In genomic region chr5:139793338-139794089, GRCm38 (mm10) we compare ENCODE assay signal across 9 mouse cellular contexts. TPM values are rescaled to one million over a fixed set of nuclear protein-coding genes. Genes with fewer than 3 reads are reported as not detected.
A peak's percentile ranks its signal among the peaks of the same experiment; 100 is the strongest.
DNase-seq lines count a peak whose midpoint lies in the region; ATAC-seq and TF ChIP-seq lines count a peak whose summit lies in the region.
"Had no signal": no experiment of that assay in that cellular context is flagged by ENCODE, and none has a peak within 500 bp of the region (broad histone marks: within the 10 kb centered on the region; RNA-seq: fewer than 3 reads in every experiment).

No protein-coding gene starts in this region.

- no peak for TF ChIP-seq CTCF in bone marrow macrophage, adult 2 months (IDR thresholded peaks at IDR 0.05; ENCODE audit: low read depth, low read length)

- H3K4me3 ChIP-seq in midbrain, embryonic 10.5 days, result peak overlapping the region; percentile 93; the same call in 1 of the 2 replicates
- no peak overlapping the region for H3K4me3 ChIP-seq in midbrain, embryonic 16.5 days (ENCODE audit: low read depth, low read length)
- peak overlapping the region; percentile 93 for H3K4me3 ChIP-seq in bone marrow macrophage, adult 2 months (ENCODE audit: insufficient read depth, low read length)
- peak overlapping the region; percentile 100 for H3K4me3 ChIP-seq in liver, embryonic 13.5 days (replicated peaks)
- peak overlapping the region; percentile 83; the same call in 1 of the 2 replicates for H3K4me3 ChIP-seq in stomach, embryonic 14.5 days (ENCODE audit: low read depth, low read length)

- H3K9ac ChIP-seq in midbrain, embryonic 16.5 days (ENCODE audit: low read depth, low read length), result no peak overlapping the region
- H3K9ac ChIP-seq in liver, embryonic 13.5 days, result peak overlapping the region; percentile 100
- H3K9ac ChIP-seq in stomach, embryonic 14.5 days (replicated peaks; ENCODE audit: low read depth, low read length), result no peak overlapping the region

- intact Hi-C loops in heart, postnatal 36 days (cut with DNase I), result loop anchor here (10.0 kb wide), 1 partner anchor 389 kb away; the partner anchor contains the start of gene C130050O18Rik
- intact Hi-C loops in left cerebral cortex, postnatal 4 days (cut with DNase I), result no loop called here

- H3K4me2 ChIP-seq in midbrain, embryonic 16.5 days (ENCODE audit: low read length), result no peak overlapping the region
- H3K4me2 ChIP-seq in liver, embryonic 13.5 days, result peak overlapping the region; percentile 83
- peak overlapping the region; percentile 100 for H3K4me2 ChIP-seq in stomach, embryonic 14.5 days (replicated peaks; ENCODE audit: low read depth, low read length)

- no peak overlapping the region for H3K27ac ChIP-seq in midbrain, embryonic 10.5 days (replicated peaks)
- no peak overlapping the region for H3K27ac ChIP-seq in midbrain, embryonic 16.5 days (ENCODE audit: low read length)
- H3K27ac ChIP-seq in bone marrow macrophage, adult 2 months (ENCODE audit: insufficient read depth, low read depth, low read length), result peak overlapping the region; percentile 58
- H3K27ac ChIP-seq in liver, embryonic 13.5 days, result peak overlapping the region; percentile 99
- peak overlapping the region; percentile 67 for H3K27ac ChIP-seq in stomach, embryonic 14.5 days (ENCODE audit: low read length)

- TF ChIP-seq POLR2A in bone marrow macrophage, adult 2 months (IDR thresholded peaks at IDR 0.05; ENCODE audit: borderline replicate concordance, low read depth, low read length), result no peak

- H3K9me3 ChIP-seq in midbrain, embryonic 10.5 days (replicated peaks), result no peaks in the 10 kb centered on the region
- H3K9me3 ChIP-seq in midbrain, embryonic 16.5 days (replicated peaks; ENCODE audit: control insufficient read depth, low read length, poor library complexity, severe bottlenecking), result no peaks in the 10 kb centered on the region
- H3K9me3 ChIP-seq in liver, embryonic 13.5 days (replicated peaks), result no peaks in the 10 kb centered on the region
- no peaks in the 10 kb centered on the region for H3K9me3 ChIP-seq in stomach, embryonic 14.5 days (ENCODE audit: control insufficient read depth, low read depth, low read length)

- H3K36me3 ChIP-seq in midbrain, embryonic 10.5 days, result no peaks in the 10 kb centered on the region
- H3K36me3 ChIP-seq in midbrain, embryonic 16.5 days (ENCODE audit: control insufficient read depth, insufficient read depth, low read length), result no peaks in the 10 kb centered on the region
- H3K36me3 ChIP-seq in liver, embryonic 13.5 days, result peaks cover 49% of the 10 kb centered on the region
- H3K36me3 ChIP-seq in stomach, embryonic 14.5 days (ENCODE audit: control insufficient read depth, insufficient read depth, low read length), result no peaks in the 10 kb centered on the region

- H3K4me1 ChIP-seq in midbrain, embryonic 10.5 days, result peaks cover 75% of the 10 kb centered on the region
- peaks cover 32% of the 10 kb centered on the region for H3K4me1 ChIP-seq in midbrain, embryonic 16.5 days (ENCODE audit: control insufficient read depth, insufficient read depth, low read length)
- peaks cover 53% of the 10 kb centered on the region for H3K4me1 ChIP-seq in bone marrow macrophage, adult 2 months (ENCODE audit: control insufficient read depth, insufficient read depth, low read length)
- H3K4me1 ChIP-seq in liver, embryonic 13.5 days (replicated peaks), result peaks cover 84% of the 10 kb centered on the region
- H3K4me1 ChIP-seq in stomach, embryonic 14.5 days (ENCODE audit: control insufficient read depth, insufficient read depth, low read length), result peaks cover 50% of the 10 kb centered on the region

- peaks cover 26% of the 10 kb centered on the region for H3K27me3 ChIP-seq in midbrain, embryonic 10.5 days (ENCODE audit: low read depth, poor library complexity, severe bottlenecking)
- no peaks in the 10 kb centered on the region for H3K27me3 ChIP-seq in midbrain, embryonic 16.5 days (ENCODE audit: control insufficient read depth, insufficient read depth, low read depth, low read length)
- H3K27me3 ChIP-seq in liver, embryonic 13.5 days, result no peaks in the 10 kb centered on the region
- no peaks in the 10 kb centered on the region for H3K27me3 ChIP-seq in stomach, embryonic 14.5 days (ENCODE audit: control insufficient read depth, insufficient read depth, low read length)

- no peak for DNase-seq in midbrain, embryonic 10.5 days (ENCODE audit: low spot score)
- peak; percentile 58 to 71 for DNase-seq in heart, postnatal 36 days
- no peak for DNase-seq in liver, embryonic 13.5 days
- DNase-seq in left cerebral cortex, postnatal 4 days, result no peak
- no peak for DNase-seq in right cerebral cortex, postnatal 4 days

- no peak for ATAC-seq in midbrain, embryonic 16.5 days
- peak; percentile 47 for ATAC-seq in liver, embryonic 13.5 days (ENCODE audit: low read depth)
- no peak for ATAC-seq in stomach, embryonic 14.5 days (ENCODE audit: insufficient number of reproducible peaks, insufficient read depth, low FRiP score, low read depth)

- 82% methylated on average over 11 of the region's 11 CpGs for WGBS in midbrain, embryonic 10.5 days
- WGBS in midbrain, embryonic 16.5 days, result 83% methylated on average over 11 of the region's 11 CpGs
- 5% methylated on average over 11 of the region's 11 CpGs for WGBS in liver, embryonic 13.5 days (ENCODE audit: insufficient replicate concordance)
- WGBS in stomach, embryonic 14.5 days, result 32% methylated on average over 11 of the region's 11 CpGs

RNA-seq across cellular contexts. Expression of gene Mafk, which starts 2.2 kb away (rescaled TPM):
- polyA plus RNA-seq in midbrain, embryonic 10.5 days (2016; fragmentation: Nextera tagmentation; extraction: Ambion mirVana), result 9.7 and 9.9 TPM in 2 replicates
- 17.6 and 18.8 TPM in 2 replicates for polyA plus RNA-seq in midbrain, embryonic 16.5 days (2015; fragmentation: Nextera tagmentation; extraction: Ambion mirVana)
- 13.5 and 15.7 TPM in 2 replicates for polyA plus RNA-seq in bone marrow macrophage, adult 2 months (2012; ENCODE audit: insufficient read depth, insufficient read length, missing spikeins)
- total RNA-seq in heart, postnatal 36 days (2021), result 10 to 100 TPM; 36.9 to 37.7 TPM
- 41.6 and 44.9 TPM in 2 replicates for polyA plus RNA-seq in liver, embryonic 13.5 days (2015; fragmentation: Nextera tagmentation; extraction: Ambion mirVana)
- polyA plus RNA-seq in stomach, embryonic 14.5 days (2014; fragmentation: Nextera tagmentation; extraction: Ambion mirVana), result 6.9 and 7.1 TPM in 2 replicates
- 10 to 100 TPM in 1 of 2 experiments, 1 to 10 TPM in 1; 8.4 to 11.1 TPM for total RNA-seq in left cerebral cortex, postnatal 4 days (2021)

RNA-seq across cellular contexts. Expression of gene Ints1, which starts 18.0 kb away (rescaled TPM):
- polyA plus RNA-seq in midbrain, embryonic 10.5 days (2016; fragmentation: Nextera tagmentation; extraction: Ambion mirVana), result 33.4 and 34.7 TPM in 2 replicates
- 33.2 TPM in 2 replicates for polyA plus RNA-seq in midbrain, embryonic 16.5 days (2015; fragmentation: Nextera tagmentation; extraction: Ambion mirVana)
- polyA plus RNA-seq in bone marrow macrophage, adult 2 months (2012; ENCODE audit: insufficient read depth, insufficient read length, missing spikeins), result 27.3 and 29.8 TPM in 2 replicates
- total RNA-seq in heart, postnatal 36 days (2021), result 10 to 100 TPM; 40.4 to 42.7 TPM
- polyA plus RNA-seq in liver, embryonic 13.5 days (2015; fragmentation: Nextera tagmentation; extraction: Ambion mirVana), result 12.7 and 13.8 TPM in 2 replicates
- 27.3 and 35.3 TPM in 2 replicates for polyA plus RNA-seq in stomach, embryonic 14.5 days (2014; fragmentation: Nextera tagmentation; extraction: Ambion mirVana)
- 100 to 1,000 TPM in 1 of 2 experiments, 10 to 100 TPM in 1; 93.1 to 108 TPM for total RNA-seq in left cerebral cortex, postnatal 4 days (2021)

RNA-seq across cellular contexts. Expression of gene Tmem184a, which starts 26.2 kb away (rescaled TPM):
- 0.84 and 1.2 TPM in 2 replicates for polyA plus RNA-seq in midbrain, embryonic 10.5 days (2016; fragmentation: Nextera tagmentation; extraction: Ambion mirVana)
- polyA plus RNA-seq in midbrain, embryonic 16.5 days (2015; fragmentation: Nextera tagmentation; extraction: Ambion mirVana), result 0.09 and 0.26 TPM in 2 replicates
- polyA plus RNA-seq in bone marrow macrophage, adult 2 months (2012; ENCODE audit: insufficient read depth, insufficient read length, missing spikeins), result not detected in 2 replicates
- not detected for total RNA-seq in heart, postnatal 36 days (2021)
- 0.68 and 0.89 TPM in 2 replicates for polyA plus RNA-seq in liver, embryonic 13.5 days (2015; fragmentation: Nextera tagmentation; extraction: Ambion mirVana)
- 9.0 and 10.3 TPM in 2 replicates for polyA plus RNA-seq in stomach, embryonic 14.5 days (2014; fragmentation: Nextera tagmentation; extraction: Ambion mirVana)
- total RNA-seq in left cerebral cortex, postnatal 4 days (2021), result under 1 TPM; 0.08 to 0.54 TPM

RNA-seq across cellular contexts. Expression of gene Gm26938, which starts 32.7 kb away (rescaled TPM):
- polyA plus RNA-seq in midbrain, embryonic 10.5 days (2016; fragmentation: Nextera tagmentation; extraction: Ambion mirVana), result not detected in 2 replicates
- not detected in 2 replicates for polyA plus RNA-seq in midbrain, embryonic 16.5 days (2015; fragmentation: Nextera tagmentation; extraction: Ambion mirVana)
- polyA plus RNA-seq in bone marrow macrophage, adult 2 months (2012; ENCODE audit: insufficient read depth, insufficient read length, missing spikeins), result not detected in 2 replicates
- not detected for total RNA-seq in heart, postnatal 36 days (2021)
- not detected in 2 replicates for polyA plus RNA-seq in liver, embryonic 13.5 days (2015; fragmentation: Nextera tagmentation; extraction: Ambion mirVana)
- not detected in 2 replicates for polyA plus RNA-seq in stomach, embryonic 14.5 days (2014; fragmentation: Nextera tagmentation; extraction: Ambion mirVana)
- total RNA-seq in left cerebral cortex, postnatal 4 days (2021), result not detected
- polyA plus RNA-seq: brain, embryonic 14.5 days had no signal

RNA-seq across cellular contexts. Expression of gene Psmg3, which starts 33.2 kb away (rescaled TPM):
- 100 and 102 TPM in 2 replicates for polyA plus RNA-seq in midbrain, embryonic 10.5 days (2016; fragmentation: Nextera tagmentation; extraction: Ambion mirVana)
- polyA plus RNA-seq in midbrain, embryonic 16.5 days (2015; fragmentation: Nextera tagmentation; extraction: Ambion mirVana), result 71.8 and 72.5 TPM in 2 replicates
- polyA plus RNA-seq in bone marrow macrophage, adult 2 months (2012; ENCODE audit: insufficient read depth, insufficient read length, missing spikeins), result 13.0 and 17.8 TPM in 2 replicates
- 10 to 100 TPM in 1 of 2 experiments, 1 to 10 TPM in 1; 9.5 to 11.8 TPM for total RNA-seq in heart, postnatal 36 days (2021)
- polyA plus RNA-seq in liver, embryonic 13.5 days (2015; fragmentation: Nextera tagmentation; extraction: Ambion mirVana), result 68.7 and 70.5 TPM in 2 replicates
- polyA plus RNA-seq in stomach, embryonic 14.5 days (2014; fragmentation: Nextera tagmentation; extraction: Ambion mirVana), result 61.3 and 72.7 TPM in 2 replicates
- 10 to 100 TPM; 26.0 to 27.4 TPM for total RNA-seq in left cerebral cortex, postnatal 4 days (2021)

Comparison
In these comparisons a context has a peak if more than half of its experiments do, and no peak if none do; other contexts are left out.
1. DNase-seq: peak in heart, postnatal 36 days (2 of 2); none in midbrain, embryonic 10.5 days (single experiment), liver, embryonic 13.5 days (single experiment), left cerebral cortex, postnatal 4 days (single experiment) and right cerebral cortex, postnatal 4 days (single experiment).
2. H3K27ac ChIP-seq: peak in bone marrow macrophage, adult 2 months (single experiment), liver, embryonic 13.5 days (single experiment) and stomach, embryonic 14.5 days (single experiment); none in midbrain, embryonic 10.5 days (single experiment) and midbrain, embryonic 16.5 days (single experiment).